Mouse (Mus musculus) liver, embryonic 18 days (tissue): ENCODE results near the gene Chrm3. TPM values are rescaled to one million over a fixed set of nuclear protein-coding genes. Genes with fewer than 3 reads are reported as not detected.

Experiments
- polyA plus RNA-seq: library from polyadenylated mRNA; depleted of rRNA; stranded (reverse); fragments of >200 nt; gene quantifications from 2 replicates; pipeline ENCODE4 v1.2.3, GENCODE M21; 2012; rRNA removed

Gene Chrm3
- 0.05 and 0.06 TPM in 2 replicates for polyA plus RNA-seq

DNA sequence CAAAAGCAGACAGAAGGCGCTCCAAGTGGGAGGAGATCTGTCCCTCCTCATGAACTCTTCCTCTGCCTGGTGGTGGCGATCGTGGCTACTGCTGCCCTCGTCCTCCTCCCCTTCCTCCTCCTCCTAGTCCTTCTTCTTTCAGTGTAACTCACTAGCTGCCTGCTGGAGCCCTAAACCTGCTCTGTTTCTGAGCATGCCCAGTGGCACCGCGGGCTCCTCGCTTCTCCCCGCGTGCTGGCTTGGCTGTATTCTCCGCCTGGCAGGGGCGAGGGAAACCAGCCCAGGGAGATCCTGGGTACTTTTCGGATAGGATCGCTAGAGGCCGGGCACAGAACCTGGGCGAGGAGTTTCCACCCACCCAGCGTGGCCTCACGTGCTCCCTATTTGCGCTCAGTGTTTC, at the start of gene Chrm3:
Gene Chrm3, minus strand, starts transcription at position 71 of the 400 bp plus-strand sequence.

